Mouse (Mus musculus) urinary bladder, postnatal 10 days (tissue): ENCODE measurements around the gene Apool.

Experiments
- DNase-seq: peaks from one replicate; pipeline ENCODE4 v3.0.0; 2022; ENCODE audit warnings: low spot score

Gene Apool

DNA sequence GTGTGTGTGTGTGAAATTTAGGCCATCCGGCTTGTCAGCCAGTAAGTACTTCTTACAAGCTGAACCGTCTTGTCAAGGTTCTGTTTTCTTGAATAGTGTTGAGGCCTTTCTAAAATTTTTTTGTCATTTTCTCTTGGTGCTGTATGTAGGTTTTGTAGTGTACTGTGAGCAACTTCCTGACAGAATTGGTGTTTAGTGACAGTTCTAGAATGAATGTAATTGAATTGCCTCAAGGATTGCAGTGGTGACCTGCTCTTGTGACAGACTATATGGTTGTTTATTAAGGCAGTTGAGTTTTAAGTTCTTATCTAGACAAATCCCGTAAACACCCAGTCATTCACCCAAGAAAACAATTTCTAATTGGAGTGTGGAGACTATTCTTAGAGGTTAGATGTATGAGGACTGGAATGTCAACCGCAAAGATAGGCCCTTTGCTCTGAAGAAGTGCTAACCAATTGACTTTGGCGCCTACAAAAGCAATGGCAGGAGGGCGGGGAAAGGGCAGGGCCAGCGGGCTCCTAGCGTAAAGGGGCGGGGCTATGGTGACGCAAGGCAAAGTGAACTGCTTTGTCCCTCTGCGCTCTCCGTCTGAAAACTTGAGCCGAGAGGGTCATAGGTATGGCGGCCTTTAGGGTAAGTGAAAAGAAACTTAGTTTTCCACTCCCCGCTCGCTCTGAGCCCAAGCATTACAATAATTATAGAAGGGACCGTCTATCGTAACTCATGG lies at the start of gene Apool:
Gene Apool, plus strand, starts transcription at position 531 of the 727 bp plus-strand sequence.
- DNase-seq, result peak; percentile 33

DNA sequence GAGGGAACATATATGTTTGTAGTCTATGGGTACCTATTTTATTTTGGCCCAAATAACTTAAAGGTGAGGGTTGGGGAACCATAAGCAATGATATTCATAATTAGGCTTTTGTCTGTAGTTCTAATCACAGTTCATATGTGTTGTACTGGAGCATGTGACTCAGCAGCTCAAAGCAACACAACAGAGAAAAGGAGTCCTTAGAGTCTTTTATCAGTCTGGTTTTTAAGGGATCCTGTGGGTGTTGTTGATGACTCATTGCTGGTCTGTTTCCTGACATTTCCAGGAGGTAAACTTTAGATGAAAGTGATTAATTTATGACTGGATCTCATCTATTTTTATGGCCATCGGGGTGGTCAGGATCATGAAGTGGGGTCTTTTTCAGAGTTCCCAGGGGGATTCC lies 37.6 kb upstream of the Apool start:
- DNase-seq, result no peak

DNA sequence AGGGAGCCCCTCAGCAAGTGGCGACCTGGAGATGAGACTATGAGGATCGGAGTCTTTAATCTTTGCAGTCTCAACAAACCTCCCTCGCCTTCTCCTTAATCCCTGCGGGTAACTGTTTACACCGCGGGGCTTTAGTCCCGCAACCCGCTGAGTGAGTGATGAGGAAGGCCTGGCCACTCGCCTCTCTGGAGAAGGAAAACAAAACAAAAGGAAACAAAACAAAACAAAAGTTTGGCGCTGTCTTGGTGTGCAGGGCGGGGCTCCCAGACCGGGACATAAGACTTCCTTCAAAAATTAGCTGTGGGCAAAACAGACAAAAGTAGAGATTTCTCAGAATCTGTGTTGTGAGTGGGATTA lies 375 bp downstream of the Apool start:
- DNase-seq, result no peak

DNA sequence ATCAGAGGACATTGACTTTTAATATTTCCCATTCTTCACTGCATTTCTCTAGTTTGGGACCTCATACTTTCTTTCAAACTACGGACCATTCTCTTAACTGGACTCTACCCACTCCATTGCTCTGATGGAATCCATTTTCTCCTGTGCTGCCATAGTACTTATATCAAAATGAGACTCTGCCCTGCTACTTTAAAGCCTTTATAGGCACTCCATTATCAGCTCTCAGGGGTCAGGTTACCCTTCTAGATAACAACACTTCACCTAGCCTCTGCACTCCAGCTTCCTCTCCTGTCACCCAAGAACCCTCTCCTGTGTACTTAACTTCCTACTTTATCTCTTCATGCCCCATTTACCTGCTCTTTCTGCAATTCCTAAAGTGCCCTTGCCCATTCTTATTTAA lies 960 bp downstream of the Apool start:
- no peak for DNase-seq

DNA sequence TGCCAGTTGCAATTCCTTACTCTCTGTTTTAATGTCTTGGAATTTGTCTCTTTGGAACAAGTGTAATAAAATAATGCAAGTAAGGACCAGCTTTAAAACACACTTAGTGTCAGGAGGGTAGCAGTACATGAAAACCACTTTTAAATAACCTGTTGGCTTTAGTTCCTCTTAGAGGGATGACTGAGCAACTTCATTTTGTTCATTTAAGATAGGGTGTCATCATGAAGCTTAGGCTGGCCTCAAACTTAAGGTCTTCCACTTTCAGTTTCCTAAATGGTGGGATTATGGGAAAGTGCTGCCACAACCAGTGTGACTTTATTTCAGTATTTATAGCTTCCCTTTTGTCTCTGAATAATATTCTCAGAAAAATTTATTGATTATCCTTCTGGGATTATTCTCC lies 9.1 kb downstream of the Apool start:
- no peak for DNase-seq

DNA sequence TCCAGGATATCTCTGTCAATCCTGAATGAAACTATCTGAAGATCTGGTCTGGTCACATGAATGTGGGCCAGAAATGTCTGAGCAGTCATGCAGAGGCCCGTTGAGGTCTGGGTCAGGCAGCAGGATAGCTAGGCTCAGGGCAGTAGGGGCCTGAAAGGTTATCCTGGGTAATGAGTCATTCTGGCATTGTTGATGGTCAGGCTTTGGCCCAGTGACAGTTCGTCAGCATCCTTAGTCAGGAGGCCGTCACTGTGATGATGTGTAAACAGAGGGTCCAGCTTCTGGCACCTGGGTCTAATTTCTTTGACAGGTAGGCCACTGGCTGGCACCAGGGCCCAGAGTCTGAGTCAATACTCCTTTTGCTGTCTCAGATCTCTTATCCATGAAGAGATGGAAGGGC lies 28.4 kb downstream of the Apool start:
- DNase-seq, result no peak

DNA sequence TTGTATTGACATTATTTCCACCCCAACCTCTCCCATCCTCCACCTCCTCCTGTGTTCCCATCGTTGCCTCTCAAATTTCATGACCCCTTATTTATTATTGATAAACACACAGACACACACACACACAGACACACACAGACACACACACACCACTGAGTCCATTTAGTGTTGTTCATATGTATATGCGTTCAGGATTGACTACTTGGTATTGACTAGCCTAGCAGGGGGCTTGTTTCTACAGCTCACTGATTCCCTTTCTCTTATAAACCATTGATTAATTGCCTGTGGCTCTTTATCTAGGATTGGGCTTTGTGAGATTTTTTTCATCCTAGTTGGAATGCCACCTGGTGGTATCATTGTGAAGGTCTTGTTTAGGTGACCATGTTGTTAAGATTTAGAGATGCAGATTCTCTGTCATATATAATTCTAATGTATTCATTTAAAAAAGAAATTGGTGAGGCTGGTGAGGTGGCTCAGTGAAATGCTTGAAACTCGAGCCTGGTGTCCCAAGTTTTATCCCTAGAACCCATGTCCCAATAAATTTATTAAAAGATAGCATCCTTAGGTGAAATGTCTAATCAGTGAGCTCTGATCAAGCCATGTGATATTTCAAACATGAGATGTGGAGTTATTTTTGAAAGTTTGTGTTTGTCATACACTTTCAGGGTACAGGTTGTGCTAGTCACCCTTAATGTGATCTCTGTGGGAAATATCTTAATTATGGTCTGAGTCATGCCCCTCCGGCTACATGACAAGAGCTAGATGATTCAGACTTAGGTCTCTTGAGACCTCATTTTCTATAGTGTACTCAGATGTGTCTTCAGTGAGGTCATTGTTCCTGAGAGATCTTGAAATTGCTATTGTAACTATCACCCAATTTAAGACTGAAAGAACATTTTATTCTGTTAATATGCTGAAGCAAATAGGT lies 36.6 kb downstream of the Apool start:
- DNase-seq, result no peak

DNA sequence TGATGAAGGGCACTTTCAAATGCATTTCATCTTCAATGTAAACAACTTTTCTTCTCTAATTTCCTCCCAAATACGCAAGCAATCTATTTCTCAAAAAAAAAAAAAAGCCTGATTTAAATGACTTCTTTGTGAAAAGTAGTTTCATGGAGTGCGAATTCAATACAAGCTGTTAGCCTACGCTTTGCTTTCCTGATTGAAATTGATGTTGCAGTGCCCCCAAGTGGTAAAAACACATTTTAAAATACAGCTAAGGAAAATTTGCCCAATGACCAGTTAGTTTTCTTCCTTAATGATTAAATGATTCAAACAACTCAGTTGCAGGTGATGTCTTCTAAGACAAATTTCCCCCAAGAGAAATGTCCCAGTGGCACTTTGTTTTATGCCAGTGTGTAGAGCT lies 37.3 kb downstream of the Apool start:
- no peak for DNase-seq

DNA sequence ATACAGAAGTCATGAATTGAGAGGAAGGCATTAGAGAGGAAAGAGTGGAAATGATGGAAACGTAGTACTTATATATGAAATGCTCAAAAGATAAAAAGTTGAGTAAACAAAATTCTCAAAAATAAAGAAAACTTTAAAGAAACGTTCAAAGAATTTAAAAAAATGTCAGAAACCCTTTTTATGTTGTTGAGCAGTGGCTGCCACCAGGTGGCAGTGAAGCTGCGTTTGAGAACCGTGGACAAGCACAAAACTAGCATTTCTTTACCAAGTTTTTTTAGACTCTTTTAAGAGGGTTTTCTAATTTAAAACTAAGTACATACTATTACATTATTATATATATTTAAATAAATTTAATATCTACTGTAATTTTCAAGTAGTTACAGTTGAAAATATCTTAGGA lies 57.3 kb downstream of the Apool start:
- no peak for DNase-seq

DNA sequence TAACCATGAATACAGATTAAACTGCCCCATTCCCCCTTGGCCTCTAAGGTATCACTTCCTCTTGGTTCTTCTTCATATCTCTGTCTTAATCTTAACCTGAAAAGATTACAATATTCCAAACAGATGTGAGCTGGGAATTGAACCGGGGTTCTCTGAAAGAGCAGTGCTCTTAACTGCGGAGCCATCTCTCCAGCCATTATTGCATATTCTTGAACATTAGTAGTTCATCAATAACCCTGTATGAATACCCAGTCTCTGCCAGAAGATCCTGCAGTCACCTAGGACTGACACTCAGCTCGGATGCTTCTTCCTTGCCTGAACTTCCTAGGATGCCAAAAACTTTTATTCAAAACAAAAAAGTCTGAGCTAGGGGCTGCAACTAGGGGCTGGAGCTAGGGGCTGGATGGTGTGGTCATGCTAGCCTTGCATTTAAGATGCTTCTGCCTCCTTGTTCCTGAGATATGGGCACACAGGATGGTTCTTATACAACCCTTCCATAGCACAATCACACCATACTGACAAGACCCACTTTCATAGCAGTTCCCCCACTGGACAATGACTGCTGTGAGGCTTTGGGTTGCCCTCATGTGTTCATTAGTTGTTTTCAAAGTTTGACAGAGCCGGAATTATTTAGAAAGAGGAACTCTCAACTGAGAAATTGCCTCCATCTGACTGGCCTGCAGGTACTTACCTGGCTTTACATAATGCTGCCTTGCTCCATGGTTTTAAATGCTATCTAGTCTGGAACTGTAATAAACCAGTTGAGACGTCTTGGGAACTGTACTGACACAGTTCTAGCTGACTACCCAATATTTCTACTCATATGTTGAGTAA lies 59.7 kb downstream of the Apool start:
- DNase-seq, result peak; percentile 14

DNA sequence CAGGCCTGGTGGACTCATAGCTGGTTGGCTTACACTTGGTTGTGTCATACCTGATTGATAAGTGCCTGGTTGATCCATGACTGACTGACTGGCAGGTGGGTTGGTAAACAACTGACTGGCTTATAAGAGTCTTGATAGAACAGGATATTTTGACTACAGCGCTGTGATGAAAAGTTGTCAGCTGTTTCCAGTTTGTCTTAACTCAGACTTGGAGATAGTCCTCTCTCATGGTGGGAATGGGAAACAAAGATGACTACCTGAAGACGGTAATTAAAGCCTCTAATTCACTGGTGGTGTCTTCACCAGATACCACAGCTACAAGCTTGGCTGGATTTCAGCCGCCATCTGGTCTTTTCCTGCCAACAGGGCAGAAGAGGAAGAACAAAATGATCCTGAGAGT lies 95.5 kb downstream of the Apool start, which contains the start of gene Satl1:
Gene Satl1, minus strand, starts transcription at position 101 of the 400 bp plus-strand sequence.
- no peak for DNase-seq

DNA sequence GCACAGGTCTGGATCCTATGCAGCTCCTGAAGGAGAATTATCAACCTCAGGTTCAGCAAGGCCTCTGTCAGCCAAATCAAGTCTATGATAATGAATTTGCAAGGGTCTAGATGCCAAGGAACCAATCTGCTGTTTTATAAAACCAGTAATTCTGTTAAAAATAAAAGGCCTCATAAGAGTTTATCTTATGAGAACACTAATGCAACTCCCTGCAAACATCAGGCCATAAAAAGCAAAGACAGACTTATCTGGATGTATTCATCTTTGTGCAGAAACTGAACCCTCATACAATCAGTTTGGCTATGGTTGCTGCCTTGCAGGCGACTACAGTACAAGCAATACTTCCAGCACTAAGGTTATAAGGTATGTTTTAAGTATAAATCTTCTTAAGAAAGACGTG lies 101.2 kb downstream of the Apool start:
- no peak for DNase-seq
